Mouse (Mus musculus) forebrain, embryonic 15.5 days (tissue): ENCODE results near the gene Hist1h2ap. TPM values are rescaled to one million over a fixed set of nuclear protein-coding genes. Genes with fewer than 3 reads are reported as not detected.
"Not testable (repeated sequence)": the region's sequence is repeated elsewhere in the genome, so short reads cannot be mapped to it uniquely, and the experiment has no call there.

ENCODE experiments used
- ATAC-seq: fragments of 200-750 bp; cut with Nextera tagmentation; replicated peaks from 2 replicates; pipeline ENCODE4 v1.8.0; 2017; ENCODE audit warnings: mild to moderate bottlenecking, moderate TSS enrichment, moderate library complexity
- H3K27ac ChIP-seq: fragments of 300-500 bp; sonication (generic); replicated peaks from 2 replicates; pipeline ENCODE4 v1.5.1; 2015; ENCODE audit warnings: mild to moderate bottlenecking, inconsistent platforms
- H3K27me3 ChIP-seq: fragments of 300-500 bp; sonication (generic); 2 replicates; pipeline ENCODE4 v1.6.1; 2015; ENCODE audit warnings: inconsistent platforms
- H3K36me3 ChIP-seq: fragments of 300-500 bp; sonication (generic); 2 replicates; pipeline ENCODE4 v1.6.1; 2015; ENCODE audit warnings: mild to moderate bottlenecking, inconsistent platforms
- H3K4me1 ChIP-seq: fragments of 300-500 bp; sonication (generic); 2 replicates; pipeline ENCODE4 v1.6.1; 2015; ENCODE audit warnings: inconsistent platforms
- H3K4me2 ChIP-seq: fragments of 300-500 bp; sonication (generic); replicated peaks from 2 replicates; pipeline ENCODE4 v1.6.1; 2015; ENCODE audit warnings: mild to moderate bottlenecking, inconsistent platforms
- H3K4me3 ChIP-seq: fragments of 300-500 bp; sonication (generic); 2 replicates; pipeline ENCODE4 v1.5.1; 2015; ENCODE audit warnings: mild to moderate bottlenecking, inconsistent platforms
- H3K9ac ChIP-seq: fragments of 300-500 bp; sonication (generic); replicated peaks from 2 replicates; pipeline ENCODE4 v1.6.1; 2015; ENCODE audit warnings: mild to moderate bottlenecking, inconsistent platforms
- H3K9me3 ChIP-seq: fragments of 300-500 bp; sonication (generic); 2 replicates; pipeline ENCODE4 v1.6.1; 2016; ENCODE audit warnings: inconsistent platforms
- WGBS: fragments of 180-500 bp; shearing (Covaris S2); methylation state at CpG from one replicate; pipeline ENCODE4 v1.1.7; 2015; ENCODE audit warnings: mixed read lengths; 5-methylcytosine and 5-hydroxymethylcytosine counted together
- polyA plus RNA-seq: library from polyadenylated mRNA; unstranded; fragments of >200 nt; fragmentation: Nextera tagmentation; extraction: Ambion mirVana; gene quantifications from 2 replicates; pipeline ENCODE4 v1.2.1, GENCODE M21; 2015

The Hist1h2ap gene
- polyA plus RNA-seq, 1 experiment from 2014 or later: 1,855 TPM

DNA sequence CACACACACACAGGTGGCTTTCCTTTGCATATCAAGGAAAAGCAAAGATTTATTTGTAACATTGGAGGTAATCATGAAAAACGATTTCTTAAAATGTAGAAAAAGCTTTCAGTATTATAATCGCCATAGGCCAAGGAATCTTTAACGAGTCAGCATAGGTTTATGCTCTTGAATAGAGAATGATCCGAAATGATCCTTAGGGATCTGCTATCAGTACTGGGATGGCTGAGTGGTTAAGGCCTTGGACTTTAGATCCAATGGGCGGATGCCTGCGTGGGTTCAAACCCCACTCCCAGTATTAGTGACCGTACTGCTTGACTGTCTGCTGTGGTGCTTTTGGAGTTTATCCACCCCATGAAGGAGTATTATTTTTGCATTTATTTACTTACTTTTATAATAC is 37.7 kb downstream of the Hist1h2ap start:
- H3K9me3 ChIP-seq: no peaks in the 10 kb centered on the region
- H3K9ac ChIP-seq: no peak overlapping the region
- no peaks in the 10 kb centered on the region for H3K27me3 ChIP-seq
- 91% methylated on average over 7 of the region's 7 CpGs for WGBS
- no peaks in the 10 kb centered on the region for H3K4me1 ChIP-seq
- ATAC-seq: no peak
- no peak overlapping the region for H3K27ac ChIP-seq
- no peaks in the 10 kb centered on the region for H3K36me3 ChIP-seq
- no peak overlapping the region for H3K4me3 ChIP-seq
- H3K4me2 ChIP-seq: no peak overlapping the region

DNA sequence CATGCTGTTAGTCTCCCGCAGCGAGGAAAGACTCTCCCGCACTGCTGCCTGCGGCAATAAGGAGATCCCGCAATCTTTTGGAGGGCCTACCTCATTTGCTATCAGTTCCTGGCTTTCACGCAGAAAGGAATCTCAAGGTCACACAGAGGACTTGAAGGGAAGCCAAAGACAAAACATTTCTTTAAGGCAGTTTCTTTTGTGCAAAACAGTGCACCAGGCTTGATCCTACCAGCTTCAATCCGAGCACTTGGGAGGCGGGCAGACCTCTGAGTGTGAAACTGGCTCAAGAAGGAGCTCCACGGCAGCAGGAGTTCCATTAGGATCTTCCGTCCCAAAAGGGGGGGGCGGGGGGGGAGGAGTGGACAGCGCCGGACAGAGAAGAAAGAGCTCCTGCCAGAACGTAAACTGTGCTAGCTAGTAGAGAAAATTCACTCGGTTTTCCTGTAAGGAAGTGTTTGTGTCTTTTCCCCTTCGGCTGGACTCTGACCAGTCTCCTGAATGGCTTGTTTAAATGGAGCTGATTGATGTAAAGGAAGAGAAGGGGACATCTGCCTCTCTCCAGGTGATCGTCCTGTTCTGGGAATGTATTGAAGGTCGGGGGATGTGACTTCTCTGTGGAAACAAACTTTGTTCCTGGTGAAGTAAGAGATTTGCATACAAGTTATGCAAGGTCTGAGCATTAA is 42.6 kb downstream of the Hist1h2ap start:
- no peak for ATAC-seq
- 0 out of 2 replicates have a peak overlapping the region, but pooled peaks have one; percentile 3 for H3K4me3 ChIP-seq

GRCm38 (mm10) chr13:21789925-21790324 is 43.4 kb downstream of the Hist1h2ap start:
- 62% methylated on average over 6 of the region's 6 CpGs for WGBS
- ATAC-seq: no peak
- no peak overlapping the region for H3K4me2 ChIP-seq
- no peaks in the 10 kb centered on the region for H3K9me3 ChIP-seq
- no peak overlapping the region for H3K4me3 ChIP-seq
- no peaks in the 10 kb centered on the region for H3K36me3 ChIP-seq
- no peak overlapping the region for H3K27ac ChIP-seq
- peaks cover 24% of the 10 kb centered on the region for H3K4me1 ChIP-seq
- no peak overlapping the region for H3K9ac ChIP-seq
- no peaks in the 10 kb centered on the region for H3K27me3 ChIP-seq

More for the DNA sequence above, 42.6 kb downstream of the Hist1h2ap start:
- Histone ChIP-seq H3K27me3 (no peaks in the 10 kb centered on the region), H3K9ac (no peak overlapping the region), H3K36me3 (no peaks in the 10 kb centered on the region), H3K27ac (no peak overlapping the region), H3K4me2 (peak overlapping the region; percentile 16), H3K4me1 (peaks cover 21% of the 10 kb centered on the region), H3K9me3 (no peaks in the 10 kb centered on the region)
- 5% methylated on average over 18 of the region's 18 CpGs for WGBS

DNA sequence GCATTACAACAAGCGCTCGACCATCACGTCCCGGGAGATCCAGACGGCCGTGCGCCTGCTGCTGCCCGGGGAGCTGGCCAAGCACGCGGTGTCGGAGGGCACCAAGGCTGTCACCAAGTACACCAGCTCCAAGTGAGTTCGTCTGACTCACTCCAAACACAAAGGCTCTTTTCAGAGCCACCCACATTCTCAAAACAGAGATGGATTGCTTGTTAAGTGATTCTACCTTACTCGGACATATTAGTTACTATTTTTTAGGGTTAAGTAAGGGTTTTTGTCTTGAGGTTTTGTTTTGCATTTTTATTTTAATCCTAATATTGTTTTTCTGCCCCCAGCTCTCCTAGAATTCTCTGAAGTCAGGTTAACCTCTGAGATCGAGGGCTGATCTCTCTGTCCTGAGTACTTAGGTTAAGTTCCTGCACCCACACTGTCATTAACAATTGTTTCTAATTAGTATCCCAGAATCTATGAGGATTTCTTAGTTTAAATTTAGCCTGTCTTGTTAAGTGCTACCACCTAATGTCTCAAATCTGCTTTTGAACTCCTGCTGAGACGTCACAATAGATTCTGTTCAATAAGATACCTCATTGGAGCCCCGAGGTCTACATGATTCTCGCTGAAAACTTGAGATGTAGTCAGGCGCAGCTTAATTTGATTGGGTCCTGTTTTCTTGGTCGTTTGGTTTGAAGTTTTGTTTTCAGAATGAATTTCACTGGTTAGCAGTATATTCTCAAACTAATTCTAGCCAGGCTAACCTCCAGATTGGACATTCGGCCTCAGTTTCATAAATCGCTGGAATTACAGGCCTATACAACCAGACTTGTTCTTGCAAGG is 45.3 kb downstream of the Hist1h2ap start:
- Histone ChIP-seq H3K4me2 (peak overlapping the region; percentile 57), H3K27me3 (no peaks in the 10 kb centered on the region), H3K27ac (peak overlapping the region; percentile 88), H3K4me3 (peak overlapping the region; percentile 42), H3K4me1 (peaks cover 34% of the 10 kb centered on the region), H3K9ac (no peak overlapping the region), H3K9me3 (no peaks in the 10 kb centered on the region), H3K36me3 (no peaks in the 10 kb centered on the region)
- WGBS: 7% methylated on average over 16 of the region's 21 CpGs
- peak; percentile 27 for ATAC-seq

DNA sequence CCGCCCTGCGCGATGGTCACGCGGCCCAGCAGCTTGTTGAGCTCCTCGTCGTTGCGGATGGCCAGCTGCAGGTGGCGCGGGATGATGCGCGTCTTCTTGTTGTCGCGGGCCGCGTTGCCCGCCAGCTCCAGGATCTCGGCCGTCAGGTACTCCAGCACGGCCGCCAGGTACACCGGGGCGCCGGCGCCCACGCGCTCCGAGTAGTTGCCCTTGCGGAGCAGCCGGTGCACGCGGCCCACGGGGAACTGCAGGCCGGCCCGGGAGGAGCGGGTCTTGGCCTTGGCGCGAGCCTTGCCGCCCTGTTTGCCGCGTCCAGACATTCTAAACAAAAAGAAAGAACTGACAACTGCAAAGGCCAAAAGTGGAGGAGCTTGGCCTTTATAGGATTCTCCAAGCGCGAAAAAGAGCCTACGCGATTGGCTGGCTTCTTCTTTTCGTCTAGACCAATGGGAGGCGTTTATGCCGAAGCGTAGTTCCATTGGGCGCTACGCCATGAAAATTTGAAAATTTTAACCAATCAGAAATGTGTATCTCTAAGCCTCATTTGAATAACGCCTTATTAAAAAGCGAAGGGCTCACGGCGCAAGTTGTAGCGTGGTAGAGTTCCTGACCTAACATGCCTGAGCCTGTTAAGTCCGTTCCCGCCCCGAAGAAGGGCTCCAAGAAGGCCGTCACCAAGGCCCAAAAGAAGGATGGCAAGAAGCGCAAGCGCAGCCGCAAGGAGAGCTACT is 46.2 kb downstream of the Hist1h2ap start, which contains the start of the genes Hist1h2an and Hist1h2bp:
Gene Hist1h2an (minus strand): TSS at position 320 of the 731 bp plus-strand sequence.
Gene Hist1h2bp (plus strand): TSS at position 563 of the 731 bp plus-strand sequence.
- peaks cover 42% of the 10 kb centered on the region for H3K4me1 ChIP-seq
- H3K9ac ChIP-seq: peak within 1 kb of the TSS; percentile 49
- peak within 1 kb of the TSS; percentile 88 for H3K27ac ChIP-seq
- peak within 1 kb of the TSS; percentile 42 for H3K4me3 ChIP-seq
- H3K36me3 ChIP-seq, H3K27me3 ChIP-seq, H3K9me3 ChIP-seq: not testable (repeated sequence)
- ATAC-seq: peak; percentile 92
- WGBS: under 1% methylated on average over 41 of the region's 63 CpGs
- peak within 1 kb of the TSS; percentile 57 for H3K4me2 ChIP-seq

- Histone ChIP-seq H3K4me2 (peak overlapping the region; percentile 57), H3K27me3 (no peaks in the 10 kb centered on the region), H3K4me1 (peaks cover 43% of the 10 kb centered on the region), H3K9me3 (no peaks in the 10 kb centered on the region), H3K9ac (peak overlapping the region; percentile 49), H3K36me3 (no peaks in the 10 kb centered on the region), H3K27ac (peak overlapping the region; percentile 87), H3K4me3 (peak overlapping the region; percentile 42)
- ATAC-seq: no peak
- 2% methylated on average over 8 of the region's 8 CpGs for WGBS
Measured at GRCm38 (mm10) chr13:21786189-21786898, 47.0 kb downstream of the Hist1h2ap start.

- Histone ChIP-seq H3K4me2 (peak overlapping the region; percentile 77), H3K36me3 (no peaks in the 10 kb centered on the region), H3K4me3 (no peak overlapping the region), H3K9ac (peak overlapping the region; percentile 26; the same call in 1 of the 2 replicates), H3K4me1 (peaks cover 57% of the 10 kb centered on the region), H3K27me3 (no peaks in the 10 kb centered on the region), H3K27ac (peak overlapping the region; percentile 88), H3K9me3 (no peaks in the 10 kb centered on the region)
- ATAC-seq: no peak
- 19% methylated on average over 6 of the region's 6 CpGs for WGBS
Measured at GRCm38 (mm10) chr13:21784311-21784710, 49.0 kb downstream of the Hist1h2ap start.

DNA sequence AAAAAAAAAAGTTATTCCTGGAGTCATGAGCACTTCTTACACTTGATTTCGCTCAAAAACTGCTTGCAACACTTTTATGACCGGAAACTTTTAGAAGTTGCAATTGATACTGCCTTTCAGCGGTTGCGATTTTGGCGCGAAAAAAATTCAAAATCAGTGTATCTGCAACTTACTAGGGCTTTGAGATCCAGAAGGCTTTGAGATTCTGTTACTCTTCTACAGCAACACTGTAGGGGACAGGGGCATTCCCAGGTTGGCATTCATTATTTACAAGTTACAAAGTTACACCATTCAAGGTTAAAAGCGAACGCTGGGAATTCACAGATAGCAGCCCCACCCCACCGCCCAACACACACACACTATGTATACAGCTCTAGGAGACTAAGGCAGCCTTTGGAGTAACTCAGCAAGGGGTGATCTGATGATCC is 49.6 kb downstream of the Hist1h2ap start:
- no peaks in the 10 kb centered on the region for H3K36me3 ChIP-seq
- H3K9ac ChIP-seq: peak overlapping the region; percentile 26; the same call in 1 of the 2 replicates
- peaks cover 59% of the 10 kb centered on the region for H3K4me1 ChIP-seq
- H3K4me3 ChIP-seq: peak overlapping the region; percentile 46
- H3K4me2 ChIP-seq: peak overlapping the region; percentile 77
- no peaks in the 10 kb centered on the region for H3K27me3 ChIP-seq
- H3K27ac ChIP-seq: peak overlapping the region; percentile 88
- ATAC-seq: no peak
- WGBS: under 1% methylated on average over 9 of the region's 9 CpGs
- no peaks in the 10 kb centered on the region for H3K9me3 ChIP-seq

GRCm38 (mm10) chr13:21783255-21783617 is 50.1 kb downstream of the Hist1h2ap start, which contains the start of gene Hist1h3i:
Gene Hist1h3i (minus strand): TSS chr13:21783370.
- H3K9ac ChIP-seq: peak within 1 kb of the TSS; percentile 67
- peak; percentile 79 for ATAC-seq
- H3K27ac ChIP-seq: peak within 1 kb of the TSS; percentile 88
- no peaks in the 10 kb centered on the region for H3K27me3 ChIP-seq
- peak within 1 kb of the TSS; percentile 46 for H3K4me3 ChIP-seq
- peaks cover 59% of the 10 kb centered on the region for H3K4me1 ChIP-seq
- H3K36me3 ChIP-seq: no peaks in the 10 kb centered on the region
- peak within 1 kb of the TSS; percentile 77 for H3K4me2 ChIP-seq
- WGBS: 0% methylated on average over 17 of the region's 20 CpGs
- no peaks in the 10 kb centered on the region for H3K9me3 ChIP-seq
